Mouse (Mus musculus): ENCODE data around the gene Pdf. TPM values are rescaled to one million over a fixed set of nuclear protein-coding genes. Genes with fewer than 3 reads are reported as not detected.

Gene Pdf
- polyA plus RNA-seq, 1 experiment from 2014 or later, result 44.8 TPM

- H3K4me3 ChIP-seq (ENCODE audit: low read depth, low read length), result no peak overlapping the region
- WGBS, result 88% methylated on average over 7 of the region's 7 CpGs
- DNase-seq (ENCODE audit: low spot score) (no peak), ATAC-seq (replicated peaks; ENCODE audit: insufficient number of reproducible peaks, low FRiP score, low TSS enrichment, low read depth) (no peak; the same call in 1 of the 2 replicates)
- peaks cover 13% of the 10 kb centered on the region for H3K36me3 ChIP-seq (replicated peaks; ENCODE audit: control insufficient read depth, insufficient read depth, low read depth, low read length)
- H3K4me2 ChIP-seq (ENCODE audit: low read depth, low read length), result no peak overlapping the region
- H3K4me1 ChIP-seq (ENCODE audit: control insufficient read depth, insufficient read depth, low read length), result no peaks in the 10 kb centered on the region
- no peak overlapping the region for H3K9ac ChIP-seq (replicated peaks; ENCODE audit: low read length)
- no peaks in the 10 kb centered on the region for H3K9me3 ChIP-seq (replicated peaks; ENCODE audit: control insufficient read depth, low read length)
- no peak overlapping the region for H3K27ac ChIP-seq (replicated peaks; ENCODE audit: low read depth, low read length)
- H3K27me3 ChIP-seq (ENCODE audit: control insufficient read depth, insufficient read depth, low read length), result no peaks in the 10 kb centered on the region
Observed at GRCm38 (mm10) chr8:107076239-107076888, 27.9 kb upstream of the Pdf start.

- no peak overlapping the region for H3K4me3 ChIP-seq (ENCODE audit: low read depth, low read length)
- no peak overlapping the region for H3K27ac ChIP-seq (replicated peaks; ENCODE audit: low read depth, low read length)
- no peak overlapping the region for H3K9ac ChIP-seq (replicated peaks; ENCODE audit: low read length)
- no peak for DNase-seq (ENCODE audit: low spot score)
- 83% methylated on average over 1 of the region's 1 CpGs for WGBS
- H3K36me3 ChIP-seq (replicated peaks; ENCODE audit: control insufficient read depth, insufficient read depth, low read depth, low read length), result peaks cover 13% of the 10 kb centered on the region
- ATAC-seq (replicated peaks; ENCODE audit: insufficient number of reproducible peaks, low FRiP score, low TSS enrichment, low read depth), result no peak
- H3K4me2 ChIP-seq (ENCODE audit: low read depth, low read length), result no peak overlapping the region
- no peaks in the 10 kb centered on the region for H3K4me1 ChIP-seq (ENCODE audit: control insufficient read depth, insufficient read depth, low read length)
- H3K27me3 ChIP-seq (ENCODE audit: control insufficient read depth, insufficient read depth, low read length), result no peaks in the 10 kb centered on the region
- H3K9me3 ChIP-seq (replicated peaks; ENCODE audit: control insufficient read depth, low read length), result no peaks in the 10 kb centered on the region
Observed at GRCm38 (mm10) chr8:107074128-107074527, 25.7 kb upstream of the Pdf start.

- Histone ChIP-seq H3K4me1 (ENCODE audit: control insufficient read depth, insufficient read depth, low read length) (no peaks in the 10 kb centered on the region), H3K27ac (replicated peaks; ENCODE audit: low read depth, low read length) (no peak overlapping the region), H3K4me2 (ENCODE audit: low read depth, low read length) (no peak overlapping the region), H3K9ac (replicated peaks; ENCODE audit: low read length) (no peak overlapping the region), H3K4me3 (ENCODE audit: low read depth, low read length) (no peak overlapping the region), H3K27me3 (ENCODE audit: control insufficient read depth, insufficient read depth, low read length) (no peaks in the 10 kb centered on the region), H3K9me3 (replicated peaks; ENCODE audit: control insufficient read depth, low read length) (no peaks in the 10 kb centered on the region), H3K36me3 (replicated peaks; ENCODE audit: control insufficient read depth, insufficient read depth, low read depth, low read length) (peaks cover 13% of the 10 kb centered on the region)
- DNase-seq (ENCODE audit: low spot score) (no peak), ATAC-seq (replicated peaks; ENCODE audit: insufficient number of reproducible peaks, low FRiP score, low TSS enrichment, low read depth) (no peak)
- WGBS, result 69% methylated on average over 4 of the region's 4 CpGs
Observed at GRCm38 (mm10) chr8:107073706-107074105, 25.3 kb upstream of the Pdf start.

GRCm38 (mm10) chr8:107065511-107066496 lies 17.4 kb upstream of the Pdf start, which contains the start of gene Tmed6:
Gene Tmed6 (minus strand): TSS chr8:107065644.
- no peak for DNase-seq (ENCODE audit: low spot score)
- Histone ChIP-seq H3K9me3 (replicated peaks; ENCODE audit: control insufficient read depth, low read length) (no peaks in the 10 kb centered on the region), H3K4me1 (ENCODE audit: control insufficient read depth, insufficient read depth, low read length) (no peaks in the 10 kb centered on the region), H3K27ac (replicated peaks; ENCODE audit: low read depth, low read length) (no peak within 1 kb of the TSS), H3K36me3 (replicated peaks; ENCODE audit: control insufficient read depth, insufficient read depth, low read depth, low read length) (no peaks in the 10 kb centered on the region; the same call in none of the 2 replicates), H3K9ac (replicated peaks; ENCODE audit: low read length) (no peak within 1 kb of the TSS), H3K27me3 (ENCODE audit: control insufficient read depth, insufficient read depth, low read length) (no peaks in the 10 kb centered on the region), H3K4me3 (ENCODE audit: low read depth, low read length) (no peak within 1 kb of the TSS), H3K4me2 (ENCODE audit: low read depth, low read length) (no peak within 1 kb of the TSS)
- 66% methylated on average over 17 of the region's 17 CpGs for WGBS
- no peak for ATAC-seq (replicated peaks; ENCODE audit: insufficient number of reproducible peaks, low FRiP score, low TSS enrichment, low read depth)

- no peaks in the 10 kb centered on the region; the same call in 1 of the 2 replicates for H3K4me1 ChIP-seq (ENCODE audit: control insufficient read depth, insufficient read depth, low read length)
Observed at GRCm38 (mm10) chr8:107062613-107063012, 14.2 kb upstream of the Pdf start.

GRCm38 (mm10) chr8:107056973-107057369 lies 8.6 kb upstream of the Pdf start:
- Histone ChIP-seq H3K4me3 (ENCODE audit: low read depth, low read length) (peak overlapping the region; percentile 99), H3K9ac (replicated peaks; ENCODE audit: low read length) (peak overlapping the region; percentile 74), H3K4me1 (ENCODE audit: control insufficient read depth, insufficient read depth, low read length) (no peaks in the 10 kb centered on the region; the same call in 1 of the 2 replicates), H3K27me3 (ENCODE audit: control insufficient read depth, insufficient read depth, low read length) (no peaks in the 10 kb centered on the region), H3K36me3 (replicated peaks; ENCODE audit: control insufficient read depth, insufficient read depth, low read depth, low read length) (peaks cover 4% of the 10 kb centered on the region), H3K27ac (replicated peaks; ENCODE audit: low read depth, low read length) (no peak overlapping the region), H3K9me3 (replicated peaks; ENCODE audit: control insufficient read depth, low read length) (no peaks in the 10 kb centered on the region), H3K4me2 (ENCODE audit: low read depth, low read length) (peak overlapping the region; percentile 83)
- under 1% methylated on average over 33 of the region's 33 CpGs for WGBS
- DNase-seq (ENCODE audit: low spot score) (no peak), ATAC-seq (replicated peaks; ENCODE audit: insufficient number of reproducible peaks, low FRiP score, low TSS enrichment, low read depth) (peak; percentile 58)

More at GRCm38 (mm10) chr8:107062613-107063012, 14.2 kb upstream of the Pdf start:
- Histone ChIP-seq H3K27me3 (ENCODE audit: control insufficient read depth, insufficient read depth, low read length) (no peaks in the 10 kb centered on the region), H3K4me2 (ENCODE audit: low read depth, low read length) (no peak overlapping the region), H3K9ac (replicated peaks; ENCODE audit: low read length) (no peak overlapping the region), H3K4me3 (ENCODE audit: low read depth, low read length) (no peak overlapping the region), H3K27ac (replicated peaks; ENCODE audit: low read depth, low read length) (no peak overlapping the region), H3K36me3 (replicated peaks; ENCODE audit: control insufficient read depth, insufficient read depth, low read depth, low read length) (no peaks in the 10 kb centered on the region; the same call in 1 of the 2 replicates), H3K9me3 (replicated peaks; ENCODE audit: control insufficient read depth, low read length) (no peaks in the 10 kb centered on the region)
- DNase-seq (ENCODE audit: low spot score), result no peak
- no peak for ATAC-seq (replicated peaks; ENCODE audit: insufficient number of reproducible peaks, low FRiP score, low TSS enrichment, low read depth)
- 88% methylated on average over 1 of the region's 1 CpGs for WGBS

GRCm38 (mm10) chr8:107056076-107056972 lies 7.9 kb upstream of the Pdf start, which contains the start of the genes Cog8 and Nip7:
Gene Cog8 (minus strand): TSS chr8:107056689.
Gene Nip7 (plus strand): TSS chr8:107056877.
- Histone ChIP-seq H3K9me3 (replicated peaks; ENCODE audit: control insufficient read depth, low read length) (no peaks in the 10 kb centered on the region), H3K27me3 (ENCODE audit: control insufficient read depth, insufficient read depth, low read length) (no peaks in the 10 kb centered on the region), H3K4me1 (ENCODE audit: control insufficient read depth, insufficient read depth, low read length) (no peaks in the 10 kb centered on the region; the same call in 1 of the 2 replicates), H3K27ac (replicated peaks; ENCODE audit: low read depth, low read length) (peak within 1 kb of the TSS; percentile 62), H3K36me3 (replicated peaks; ENCODE audit: control insufficient read depth, insufficient read depth, low read depth, low read length) (peaks cover 6% of the 10 kb centered on the region), H3K4me2 (ENCODE audit: low read depth, low read length) (peak within 1 kb of the TSS; percentile 83), H3K4me3 (ENCODE audit: low read depth, low read length) (peak within 1 kb of the TSS; percentile 99), H3K9ac (replicated peaks; ENCODE audit: low read length) (peak within 1 kb of the TSS; percentile 88)
- DNase-seq (ENCODE audit: low spot score), result peak; percentile 99
- peak; percentile 88 for ATAC-seq (replicated peaks; ENCODE audit: insufficient number of reproducible peaks, low FRiP score, low TSS enrichment, low read depth)
- under 1% methylated on average over 88 of the region's 88 CpGs for whole genome bisulfite sequencing
